Mouse (Mus musculus): ENCODE measurements at regions not wholly inside any gene's neighbourhood (a gene's known extent, or its start where the extent isn't known, plus 50 kb on each side); places are given as distances from the start of the nearest gene placed in this dataset.

DNA sequence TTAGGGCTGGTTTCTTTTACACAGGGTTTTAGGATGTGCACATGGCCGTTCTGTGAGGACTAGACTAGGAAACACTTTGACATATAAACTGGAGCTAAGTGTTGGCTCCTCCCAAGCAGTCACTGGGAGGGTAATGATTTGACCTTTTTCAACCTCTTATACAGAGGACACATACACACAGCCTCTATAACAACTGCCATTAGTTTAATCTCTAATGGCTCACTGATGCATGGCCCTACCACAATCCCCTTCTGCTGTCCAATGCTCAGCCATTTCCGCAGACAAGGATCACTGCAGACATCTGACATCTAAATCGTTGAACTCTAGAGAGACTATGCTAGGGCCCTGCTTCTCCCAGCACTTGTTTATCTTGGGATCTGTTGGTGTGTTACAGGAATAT lies 481.5 kb downstream of the Etnk1 start:
- no peaks in the 10 kb centered on the region for H3K36me3 ChIP-seq
- no peak overlapping the region for H3K27ac ChIP-seq
- H3K4me3 ChIP-seq: no peak overlapping the region
- H3K27me3 ChIP-seq (ENCODE audit: low read depth, poor library complexity, severe bottlenecking): no peaks in the 10 kb centered on the region
- H3K4me1 ChIP-seq: no peaks in the 10 kb centered on the region
- no peaks in the 10 kb centered on the region for H3K9me3 ChIP-seq (replicated peaks)
- WGBS: 91% methylated on average over 3 of the region's 3 CpGs
- DNase-seq (ENCODE audit: low spot score): no peak

DNA sequence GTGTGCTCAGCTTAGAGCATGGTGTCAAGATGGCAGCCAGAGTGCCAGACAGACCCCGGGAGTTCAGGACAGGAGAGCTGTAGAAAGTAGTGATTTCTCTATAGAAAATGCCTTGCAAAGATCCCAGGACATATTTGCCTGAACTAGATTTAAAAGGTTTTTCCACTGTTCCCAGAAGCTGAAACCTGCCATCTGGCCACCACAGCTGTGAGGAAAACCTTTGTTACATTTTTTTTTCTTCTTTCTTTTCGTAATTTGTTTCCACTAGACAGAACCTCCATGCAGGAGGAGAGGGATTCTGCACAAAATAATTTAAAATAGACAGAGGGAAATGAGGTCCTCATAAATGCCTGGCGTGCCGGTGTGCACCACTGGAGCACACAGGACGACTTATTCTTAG lies 489.6 kb downstream of the Etnk1 start:
- DNase-seq (ENCODE audit: low spot score): no peak
- Histone ChIP-seq H3K36me3 (no peaks in the 10 kb centered on the region), H3K4me1 (no peaks in the 10 kb centered on the region), H3K27me3 (ENCODE audit: low read depth, poor library complexity, severe bottlenecking) (no peaks in the 10 kb centered on the region), H3K4me3 (no peak overlapping the region), H3K27ac (no peak overlapping the region), H3K9me3 (replicated peaks) (no peaks in the 10 kb centered on the region)
- WGBS: 84% methylated on average over 5 of the region's 5 CpGs

DNA sequence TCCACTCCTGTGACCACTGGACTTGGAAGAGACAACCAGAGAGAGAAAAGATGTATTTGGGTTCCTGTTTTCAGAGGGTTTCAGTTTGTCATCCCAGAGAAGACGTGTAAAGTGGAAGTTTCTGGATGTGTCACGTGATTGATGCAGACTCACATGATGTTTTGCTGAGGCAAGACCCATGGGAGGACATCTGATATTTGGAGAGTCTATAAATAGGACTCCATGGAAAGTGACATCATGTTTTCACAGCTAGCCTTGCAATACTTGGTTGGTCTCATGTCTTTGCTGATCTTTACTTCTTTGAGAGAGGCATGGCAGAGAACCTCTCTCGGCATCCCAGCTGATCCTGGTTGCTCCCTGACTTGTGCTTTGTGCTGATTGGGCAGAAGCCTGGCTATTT lies 493.8 kb downstream of the Etnk1 start:
- Histone ChIP-seq H3K4me1 (no peaks in the 10 kb centered on the region), H3K4me3 (no peak overlapping the region), H3K36me3 (no peaks in the 10 kb centered on the region), H3K9me3 (replicated peaks) (no peaks in the 10 kb centered on the region), H3K27me3 (ENCODE audit: low read depth, poor library complexity, severe bottlenecking) (no peaks in the 10 kb centered on the region), H3K27ac (no peak overlapping the region)
- WGBS: 93% methylated on average over 3 of the region's 3 CpGs
- no peak for DNase-seq (ENCODE audit: low spot score)

DNA sequence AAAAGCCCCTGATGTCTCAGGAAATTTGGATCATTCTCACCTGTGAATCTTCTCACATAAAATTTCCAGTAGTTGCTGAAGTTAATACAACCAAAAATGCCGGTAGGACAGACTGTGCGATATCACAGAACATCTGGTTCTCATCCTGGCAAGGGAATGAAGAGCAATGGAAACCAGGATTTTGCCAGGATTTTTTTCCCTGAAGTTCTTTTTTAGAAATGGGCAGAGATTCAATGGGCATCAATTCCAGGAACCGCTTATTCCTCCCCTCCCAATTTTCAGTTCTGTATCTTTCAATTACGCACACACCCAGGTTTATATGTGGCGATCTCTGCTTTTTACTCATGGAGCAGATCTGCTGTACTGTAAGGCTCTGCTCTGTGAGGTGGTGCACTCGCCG lies 496.3 kb downstream of the Etnk1 start:
- Histone ChIP-seq H3K4me3 (no peak overlapping the region), H3K36me3 (no peaks in the 10 kb centered on the region), H3K9me3 (replicated peaks) (no peaks in the 10 kb centered on the region), H3K4me1 (no peaks in the 10 kb centered on the region), H3K27ac (no peak overlapping the region), H3K27me3 (ENCODE audit: low read depth, poor library complexity, severe bottlenecking) (no peaks in the 10 kb centered on the region)
- no peak for DNase-seq (ENCODE audit: low spot score)
- 88% methylated on average over 7 of the region's 7 CpGs for WGBS

DNA sequence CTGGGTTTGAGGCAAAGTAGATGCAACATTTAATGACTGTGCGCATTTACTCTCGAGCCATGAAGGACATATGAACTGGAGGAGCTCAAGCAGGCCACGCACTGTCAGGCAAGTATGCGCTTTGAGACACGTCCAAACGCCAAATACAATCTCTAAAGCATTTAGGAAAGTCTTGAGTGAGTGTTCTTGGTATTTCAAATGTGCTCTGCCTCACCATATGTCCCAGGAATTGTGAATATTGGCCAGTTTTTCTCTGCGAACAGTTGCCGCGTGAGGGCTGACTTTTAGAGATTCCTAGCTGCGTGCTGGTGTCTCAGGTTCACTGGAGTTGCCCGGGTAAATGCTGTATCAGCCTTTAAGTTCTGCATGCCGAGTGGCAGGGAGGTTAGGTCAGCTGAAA lies 498.4 kb downstream of the Etnk1 start:
- Histone ChIP-seq H3K4me1 (no peaks in the 10 kb centered on the region), H3K9me3 (replicated peaks) (no peaks in the 10 kb centered on the region), H3K27me3 (ENCODE audit: low read depth, poor library complexity, severe bottlenecking) (no peaks in the 10 kb centered on the region), H3K36me3 (no peaks in the 10 kb centered on the region), H3K27ac (no peak overlapping the region), H3K4me3 (no peak overlapping the region)
- DNase-seq (ENCODE audit: low spot score): no peak
- WGBS: 92% methylated on average over 12 of the region's 12 CpGs

DNA sequence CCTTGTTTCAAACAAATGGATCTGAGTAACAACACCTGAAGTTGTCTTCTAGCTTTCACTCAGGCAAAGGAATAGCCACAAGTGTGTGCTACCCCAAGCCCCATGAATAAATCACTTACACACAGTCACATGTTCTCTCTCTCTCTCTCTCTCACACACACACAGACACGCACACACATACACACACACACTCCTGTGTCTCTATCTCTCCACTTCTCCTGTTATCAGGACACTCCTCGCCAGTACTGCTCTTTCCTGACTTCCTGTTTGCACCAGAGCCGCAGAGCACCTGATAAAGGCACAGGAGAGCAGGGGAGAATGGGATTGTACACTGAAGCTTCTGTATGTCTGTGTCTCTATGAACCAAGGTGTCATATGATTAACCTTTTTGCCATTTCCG lies 501.5 kb downstream of the Etnk1 start:
- H3K27ac ChIP-seq: no peak overlapping the region
- 83% methylated on average over 4 of the region's 4 CpGs for WGBS
- no peaks in the 10 kb centered on the region for H3K27me3 ChIP-seq (ENCODE audit: low read depth, poor library complexity, severe bottlenecking)
- no peak overlapping the region for H3K4me3 ChIP-seq
- no peaks in the 10 kb centered on the region for H3K9me3 ChIP-seq (replicated peaks)
- no peaks in the 10 kb centered on the region for H3K36me3 ChIP-seq
- H3K4me1 ChIP-seq: no peaks in the 10 kb centered on the region
- DNase-seq (ENCODE audit: low spot score): no peak

DNA sequence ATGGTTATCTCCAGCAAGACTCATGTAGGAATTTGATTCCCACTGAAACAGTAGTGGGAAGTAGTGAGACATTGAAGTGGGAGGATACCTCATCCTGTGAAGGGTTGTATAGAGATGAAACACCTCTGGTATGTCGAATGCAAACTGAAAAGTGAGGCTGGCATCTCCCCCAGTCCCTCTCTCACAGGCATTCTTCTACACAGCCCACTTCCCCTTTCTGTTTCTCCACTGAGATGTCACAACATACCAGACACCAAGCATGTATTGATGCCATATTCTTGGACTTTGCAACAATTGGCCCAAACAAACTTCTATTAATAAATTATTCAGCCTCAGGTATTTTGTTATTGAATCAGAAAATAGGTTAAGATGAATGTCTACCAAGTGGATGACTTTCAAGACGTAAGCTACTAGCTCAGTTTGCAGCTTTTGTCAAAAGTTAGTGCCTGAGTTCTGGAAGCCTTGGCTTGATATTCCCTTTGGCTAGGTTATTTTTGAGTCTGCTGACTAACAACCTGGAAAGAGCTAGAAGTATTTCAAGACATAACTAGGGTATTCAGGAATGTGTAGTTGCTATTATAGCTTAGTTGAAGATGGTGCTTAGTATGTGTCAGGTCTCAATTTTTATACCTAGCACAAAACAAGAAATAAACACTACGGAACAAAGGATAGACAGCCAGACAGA lies 502.6 kb downstream of the Etnk1 start:
- H3K4me3 ChIP-seq: no peak overlapping the region
- no peaks in the 10 kb centered on the region for H3K27me3 ChIP-seq (ENCODE audit: low read depth, poor library complexity, severe bottlenecking)
- H3K9me3 ChIP-seq (replicated peaks): no peaks in the 10 kb centered on the region
- H3K27ac ChIP-seq: no peak overlapping the region
- WGBS: 82% methylated on average over 3 of the region's 3 CpGs
- no peaks in the 10 kb centered on the region for H3K36me3 ChIP-seq
- no peak for DNase-seq (ENCODE audit: low spot score)
- H3K4me1 ChIP-seq: no peaks in the 10 kb centered on the region

DNA sequence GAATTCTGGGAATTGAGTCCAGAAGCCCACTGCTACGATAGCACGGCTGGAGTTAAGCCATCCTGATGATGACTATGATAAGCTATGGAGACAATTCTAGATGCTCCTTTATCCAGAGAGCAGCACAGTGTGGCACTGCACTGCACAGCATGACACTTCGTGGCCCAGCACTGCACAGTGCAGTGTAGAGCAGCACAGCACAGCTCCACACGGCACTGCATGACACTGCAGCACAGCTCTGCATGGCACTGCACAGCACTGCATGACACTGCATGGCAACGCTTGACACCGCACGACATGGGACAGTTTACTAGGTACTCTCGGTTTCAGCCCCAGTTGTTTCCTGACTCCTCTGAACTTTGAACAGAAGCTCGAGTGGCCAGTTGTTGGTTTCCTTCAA lies 523.1 kb downstream of the Etnk1 start:
- no peaks in the 10 kb centered on the region for H3K36me3 ChIP-seq
- H3K9me3 ChIP-seq (replicated peaks): no peaks in the 10 kb centered on the region
- DNase-seq (ENCODE audit: low spot score): no peak
- H3K27me3 ChIP-seq (ENCODE audit: low read depth, poor library complexity, severe bottlenecking): no peaks in the 10 kb centered on the region
- H3K4me3 ChIP-seq: no peak overlapping the region
- 91% methylated on average over 9 of the region's 9 CpGs for WGBS
- H3K4me1 ChIP-seq: no peaks in the 10 kb centered on the region
- H3K27ac ChIP-seq: no peak overlapping the region; the same call in 1 of the 2 replicates

DNA sequence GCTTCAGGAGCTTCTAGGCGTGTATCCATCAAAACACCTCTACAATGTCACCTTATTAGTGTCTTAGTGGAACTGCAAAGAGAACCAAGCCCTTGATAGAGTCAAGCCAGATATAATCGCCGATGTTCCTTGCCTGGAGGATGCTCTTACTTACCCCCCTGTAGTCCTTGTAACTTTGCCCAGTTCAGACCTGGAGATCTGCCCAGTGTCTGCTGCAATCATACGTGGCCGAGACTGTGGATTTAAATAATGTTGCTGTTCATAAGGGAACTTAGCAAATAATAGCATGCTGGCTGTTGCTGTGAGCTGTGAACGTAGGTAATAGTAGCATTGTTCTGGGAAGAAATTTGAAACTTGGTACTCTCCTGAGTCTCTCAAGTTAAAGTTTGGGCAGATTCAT lies 523.8 kb downstream of the Etnk1 start:
- no peaks in the 10 kb centered on the region for H3K4me1 ChIP-seq
- WGBS: 84% methylated on average over 6 of the region's 6 CpGs
- H3K36me3 ChIP-seq: no peaks in the 10 kb centered on the region
- DNase-seq (ENCODE audit: low spot score): no peak
- H3K27me3 ChIP-seq (ENCODE audit: low read depth, poor library complexity, severe bottlenecking): no peaks in the 10 kb centered on the region
- H3K4me3 ChIP-seq: no peak overlapping the region
- H3K27ac ChIP-seq: no peak overlapping the region
- H3K9me3 ChIP-seq (replicated peaks): no peaks in the 10 kb centered on the region

DNA sequence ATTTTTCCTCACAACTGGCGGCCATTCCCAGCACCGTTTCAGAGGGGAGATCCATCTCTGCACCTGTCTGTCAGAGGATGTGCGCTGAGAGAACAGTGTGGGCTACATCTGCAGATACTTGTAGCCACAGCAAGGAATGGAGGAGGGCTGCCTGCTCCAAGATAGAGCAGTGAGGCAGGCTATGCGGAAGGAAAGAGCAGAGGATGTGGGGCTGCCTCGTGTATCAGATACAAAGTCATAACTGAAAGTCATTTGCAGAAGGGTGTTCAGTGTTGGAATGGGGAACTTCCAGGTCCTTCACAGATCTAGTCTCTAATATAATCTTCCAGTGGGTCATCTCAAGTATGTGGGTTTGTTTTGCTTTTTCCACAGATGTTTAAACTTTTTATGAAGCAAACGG lies 531.0 kb downstream of the Etnk1 start:
- H3K36me3 ChIP-seq: no peaks in the 10 kb centered on the region
- no peak overlapping the region for H3K4me3 ChIP-seq
- H3K4me1 ChIP-seq: no peaks in the 10 kb centered on the region
- H3K27ac ChIP-seq: no peak overlapping the region
- DNase-seq (ENCODE audit: low spot score): no peak
- WGBS: 73% methylated on average over 6 of the region's 6 CpGs
- H3K27me3 ChIP-seq (ENCODE audit: low read depth, poor library complexity, severe bottlenecking): 0 out of 2 replicates have a peak, but pooled peaks cover 3% of the 10 kb centered on the region
- no peaks in the 10 kb centered on the region for H3K9me3 ChIP-seq (replicated peaks)

DNA sequence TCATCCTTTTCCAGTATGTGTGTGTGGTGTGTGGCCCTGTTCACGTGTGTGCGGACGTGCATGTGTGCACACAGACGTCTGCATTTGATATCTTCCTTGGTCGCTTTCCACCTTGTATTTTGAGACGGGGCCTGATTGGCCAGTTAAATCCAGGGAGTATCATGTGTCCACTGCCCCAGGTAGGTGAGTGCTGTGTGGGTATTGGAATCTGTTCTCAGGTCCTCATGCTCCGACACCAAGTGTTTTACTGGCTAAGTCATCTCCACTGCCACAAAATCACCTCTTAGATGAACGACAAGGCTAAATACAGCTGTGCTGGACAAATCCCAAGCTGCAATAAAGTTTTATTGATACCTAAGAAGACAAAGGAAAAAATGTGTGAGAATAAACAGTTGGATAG lies 537.0 kb downstream of the Etnk1 start:
- DNase-seq (ENCODE audit: low spot score): no peak
- WGBS: 89% methylated on average over 8 of the region's 8 CpGs
- H3K9me3 ChIP-seq (replicated peaks): no peaks in the 10 kb centered on the region
- H3K4me3 ChIP-seq: no peak overlapping the region
- H3K27ac ChIP-seq: no peak overlapping the region
- H3K27me3 ChIP-seq (ENCODE audit: low read depth, poor library complexity, severe bottlenecking): no peaks in the 10 kb centered on the region
- H3K4me1 ChIP-seq: no peaks in the 10 kb centered on the region
- no peaks in the 10 kb centered on the region for H3K36me3 ChIP-seq

DNA sequence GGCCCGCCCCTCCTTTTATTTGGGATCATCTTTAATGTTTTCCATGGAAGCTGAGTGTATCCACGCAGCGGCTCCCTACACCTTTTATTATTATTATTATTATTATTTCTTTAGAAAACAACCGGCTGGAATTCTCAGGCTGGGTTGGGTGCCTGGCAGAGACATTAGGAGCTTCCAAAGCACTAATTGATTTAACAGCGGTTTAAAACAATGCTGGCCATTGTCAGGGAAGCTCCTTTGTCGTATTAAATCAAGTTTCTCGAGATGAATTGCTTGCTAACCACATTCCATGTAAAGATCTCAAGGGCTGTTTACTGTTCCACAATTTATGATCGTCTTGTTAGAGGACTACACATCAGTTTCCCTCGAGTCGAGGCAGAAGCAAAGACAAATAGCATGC lies 539.4 kb downstream of the Etnk1 start:
- no peak overlapping the region for H3K4me3 ChIP-seq
- DNase-seq (ENCODE audit: low spot score): no peak
- H3K9me3 ChIP-seq (replicated peaks): no peaks in the 10 kb centered on the region
- H3K27ac ChIP-seq: no peak overlapping the region
- H3K36me3 ChIP-seq: no peaks in the 10 kb centered on the region
- WGBS: 80% methylated on average over 10 of the region's 10 CpGs
- H3K4me1 ChIP-seq: peaks cover 5% of the 10 kb centered on the region; the same call in 1 of the 2 replicates
- H3K27me3 ChIP-seq (ENCODE audit: low read depth, poor library complexity, severe bottlenecking): no peaks in the 10 kb centered on the region

DNA sequence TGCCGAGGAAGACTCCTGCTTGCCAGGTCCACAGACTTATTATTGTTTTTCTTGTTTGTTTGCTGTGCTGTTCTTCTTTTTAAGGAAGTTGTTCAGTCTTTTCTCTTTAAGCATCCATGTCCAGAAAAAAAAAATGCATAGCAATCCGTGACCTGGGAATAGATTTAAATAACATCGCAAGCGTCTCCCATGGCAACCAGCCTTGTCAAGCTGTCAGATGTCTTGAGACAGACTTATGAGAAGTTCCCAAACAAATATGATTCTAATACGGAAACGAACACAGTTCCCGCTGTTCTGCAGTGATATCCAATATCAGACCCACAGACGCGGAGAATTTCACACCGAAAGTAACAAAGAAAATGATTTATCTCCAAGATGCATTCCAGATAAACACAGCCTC lies 547.4 kb downstream of the Etnk1 start:
- no peaks in the 10 kb centered on the region for H3K36me3 ChIP-seq
- 92% methylated on average over 10 of the region's 10 CpGs for WGBS
- H3K27me3 ChIP-seq (ENCODE audit: low read depth, poor library complexity, severe bottlenecking): no peaks in the 10 kb centered on the region
- DNase-seq (ENCODE audit: low spot score): no peak
- H3K9me3 ChIP-seq (replicated peaks): no peaks in the 10 kb centered on the region
- H3K27ac ChIP-seq: no peak overlapping the region
- H3K4me1 ChIP-seq: peaks cover 19% of the 10 kb centered on the region
- no peak overlapping the region for H3K4me3 ChIP-seq

DNA sequence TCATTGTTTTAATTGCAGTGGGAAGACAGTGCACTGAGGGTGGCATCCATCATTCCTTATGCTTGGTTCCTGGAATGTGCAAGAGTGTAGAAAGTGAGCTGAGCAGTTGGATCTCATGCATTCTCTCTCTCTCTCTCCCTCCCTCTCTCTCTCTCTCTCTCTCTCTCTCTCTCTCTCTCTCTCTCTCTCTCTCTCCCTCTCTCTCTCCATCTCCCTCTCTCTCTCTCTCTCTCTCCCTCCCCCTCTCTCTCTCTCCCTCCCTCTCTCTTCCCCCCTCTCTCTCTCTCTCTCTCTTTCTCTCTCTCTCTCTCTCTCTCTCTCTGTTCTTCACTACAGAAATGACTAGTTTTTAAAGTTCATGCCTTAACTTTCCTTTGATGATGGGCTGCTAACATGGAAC lies 583.1 kb downstream of the Etnk1 start:
- Histone ChIP-seq H3K27me3 (ENCODE audit: low read depth, poor library complexity, severe bottlenecking) (no peaks in the 10 kb centered on the region), H3K27ac (no peak overlapping the region), H3K4me1 (no peaks in the 10 kb centered on the region), H3K9me3 (replicated peaks) (no peaks in the 10 kb centered on the region), H3K36me3 (no peaks in the 10 kb centered on the region), H3K4me3 (no peak overlapping the region)
- DNase-seq (ENCODE audit: low spot score): no peak
